Mouse (Mus musculus) left cerebral cortex, adult 8-10 months (tissue): ENCODE results near the gene Wfdc13. TPM values are rescaled to one million over a fixed set of nuclear protein-coding genes. Genes with fewer than 3 reads are reported as not detected.

Experiments used
- DNase-seq, 2 experiments: peaks; one replicate each; pipeline ENCODE4 v3.0.0; 2022; ENCODE audit warnings: low spot score in 2 of 2
- total RNA-seq, 4 experiments: library from RNA; stranded (reverse); gene quantifications; 2 replicates each; pipeline ENCODE4 v1.2.4; 2022

The Wfdc13 gene
- not detected for total RNA-seq

DNA sequence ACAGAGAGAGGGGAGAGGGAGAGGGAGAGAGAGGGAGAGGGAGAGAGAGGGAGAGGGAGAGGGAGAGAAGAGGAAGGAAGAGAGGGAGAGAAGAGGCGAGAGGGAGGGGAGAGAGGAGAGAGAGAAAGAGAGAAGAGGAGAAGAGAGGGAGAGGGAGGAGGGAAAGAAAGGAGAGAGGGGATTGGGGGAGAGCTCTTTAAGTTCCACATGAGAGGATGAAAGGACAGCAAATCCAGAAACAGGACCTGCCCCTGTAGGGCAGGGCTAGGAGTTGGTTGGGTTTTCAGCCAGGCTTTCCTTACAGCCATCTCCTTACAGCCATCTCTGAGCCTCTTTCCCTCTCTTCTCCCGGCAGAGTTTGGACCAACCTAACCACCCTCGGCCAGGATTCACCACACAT is at the start of gene Wfdc13:
TSS of gene Wfdc13 (plus strand) at position 301 of the 400 bp plus-strand sequence.
- no peak for DNase-seq

DNA sequence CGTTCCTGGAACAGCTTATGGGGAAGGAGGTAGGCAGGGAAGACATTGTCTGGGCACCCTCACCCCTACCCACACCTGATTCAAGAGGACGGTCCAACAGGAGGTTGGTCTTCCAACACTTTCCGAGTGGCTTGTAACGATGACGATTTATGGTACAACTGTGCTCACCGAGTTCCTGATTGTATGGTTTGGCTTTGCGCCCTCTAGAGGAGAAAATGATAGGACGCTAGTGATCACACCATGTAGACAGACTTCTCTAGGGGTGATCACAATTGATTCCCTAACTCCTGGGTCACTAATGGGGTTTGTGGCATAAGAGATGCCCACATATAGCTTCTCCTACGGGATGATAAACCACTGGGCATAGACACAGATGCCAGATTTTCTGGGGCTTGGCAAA is 49.6 kb upstream of the Wfdc13 start:
- no peak for DNase-seq

DNA sequence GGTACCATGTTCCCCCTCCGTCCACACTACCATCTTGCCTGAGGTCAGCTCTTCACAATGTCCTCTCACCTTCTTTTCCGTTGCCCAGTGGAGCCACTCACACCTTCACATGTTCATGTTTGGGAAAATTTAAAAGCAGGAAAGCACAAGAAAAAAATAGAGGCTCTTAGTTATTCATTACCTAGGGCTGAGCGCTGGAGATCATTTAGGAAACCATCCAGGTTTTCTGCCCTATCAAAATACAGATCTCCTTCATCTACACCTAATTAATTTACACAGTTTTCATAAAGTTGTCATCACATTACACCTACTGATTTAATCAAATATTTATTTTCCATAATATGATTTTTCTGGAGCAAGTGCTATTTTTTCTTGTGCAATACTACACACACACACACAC is 46.2 kb upstream of the Wfdc13 start, which contains the start of gene Wfdc16:
TSS of gene Wfdc16 (minus strand) at position 101 of the 400 bp plus-strand sequence.
- no peak for DNase-seq

DNA sequence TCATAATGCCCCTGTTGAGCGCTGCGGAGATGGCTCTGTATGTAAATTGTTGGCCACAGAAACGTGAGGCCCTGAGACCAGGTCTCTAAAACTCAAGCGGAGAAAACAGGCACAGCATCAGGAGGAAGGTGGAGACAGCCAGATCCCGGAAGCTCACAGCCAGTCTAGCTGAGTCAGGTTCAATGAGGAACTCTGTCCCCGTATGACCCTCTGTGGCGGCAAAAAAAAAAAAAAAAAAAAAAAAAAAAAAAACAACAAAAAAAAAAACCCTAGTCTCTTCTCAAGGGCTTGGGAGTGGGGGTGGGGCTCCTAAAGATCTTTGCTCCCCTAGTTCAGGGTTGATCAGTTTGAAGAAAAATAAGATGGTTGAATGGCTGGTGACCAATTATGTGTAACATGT is 43.8 kb upstream of the Wfdc13 start:
- DNase-seq, result no peak

DNA sequence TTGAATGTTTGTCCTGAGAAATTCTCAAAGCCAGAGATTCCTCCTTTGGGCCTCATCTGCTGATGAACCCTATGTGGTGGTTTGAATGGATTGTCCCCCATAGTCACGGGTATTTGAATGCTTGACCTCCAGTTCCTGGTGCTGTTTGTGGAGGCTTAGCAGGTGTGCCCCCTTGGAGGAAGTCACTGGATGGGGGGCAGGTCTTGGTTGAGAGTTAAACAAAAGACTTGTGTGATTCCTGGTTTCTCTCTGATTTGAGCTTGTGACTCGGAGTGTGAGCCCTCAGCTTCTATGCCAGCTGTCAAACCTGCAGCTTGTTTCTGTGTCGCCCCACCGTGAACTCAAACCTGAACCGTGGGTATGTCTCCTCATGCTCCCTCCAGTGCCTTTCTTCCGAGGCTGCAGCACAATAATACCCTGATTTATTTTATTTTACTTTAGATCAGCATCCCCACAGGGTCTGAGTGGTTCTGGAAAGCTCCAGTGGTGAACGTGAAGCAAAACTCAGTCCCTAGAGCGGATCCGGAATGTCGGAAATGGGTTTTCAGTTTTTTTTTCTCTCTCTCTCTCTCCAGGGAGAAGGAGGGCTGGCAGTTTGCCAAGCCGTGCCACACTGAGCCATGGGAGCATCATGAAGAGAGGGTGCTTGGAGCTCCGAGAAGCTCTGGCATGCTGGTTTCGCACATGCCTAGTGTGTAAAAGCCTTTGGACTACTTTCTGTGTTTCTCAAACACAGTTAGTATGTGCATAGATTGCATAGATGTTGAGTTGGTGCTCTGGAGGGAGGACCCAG is 42.8 kb upstream of the Wfdc13 start:
- DNase-seq, result no peak

DNA sequence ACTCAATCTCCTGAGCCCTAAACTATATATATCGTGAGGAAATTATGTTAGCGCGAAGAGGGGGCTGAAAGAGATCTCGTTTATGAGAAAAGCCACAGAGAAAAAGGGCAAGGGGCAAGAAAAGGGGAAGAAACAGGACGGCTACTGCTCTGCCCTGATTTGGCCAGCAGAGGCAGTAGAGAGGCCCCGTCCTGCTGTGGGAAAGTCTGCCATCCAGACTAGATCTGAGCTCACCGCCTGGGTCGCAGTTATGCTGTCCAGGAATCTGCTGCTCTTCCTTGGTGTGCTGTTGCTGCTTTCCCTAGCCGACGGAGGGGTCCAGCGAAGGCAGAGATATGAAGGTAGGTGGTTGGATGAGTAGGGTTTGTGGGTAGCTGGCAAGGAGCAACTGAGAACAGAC is 29.0 kb upstream of the Wfdc13 start, which contains the start of gene Wfdc10:
TSS of gene Wfdc10 (plus strand) at position 189 of the 400 bp plus-strand sequence.
- DNase-seq, result no peak

DNA sequence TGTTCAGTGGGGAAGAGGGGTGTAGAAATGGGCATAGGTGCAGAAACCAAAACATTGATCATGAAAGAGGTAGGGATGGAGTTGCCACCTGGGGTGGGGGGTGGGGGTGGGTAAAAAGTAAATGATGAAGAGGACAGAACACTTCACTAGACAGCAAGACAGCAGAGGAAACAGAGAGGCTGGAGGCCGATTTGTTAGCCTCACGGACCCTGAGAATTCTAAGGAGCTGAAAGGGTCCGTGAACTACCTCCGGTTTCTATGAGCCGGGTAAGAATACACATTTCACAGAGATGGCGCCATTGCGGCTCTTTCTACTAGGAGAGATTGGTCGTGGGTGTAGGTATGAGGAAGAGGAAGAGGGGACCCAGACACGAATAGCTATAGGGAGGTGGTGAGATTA is 28.4 kb upstream of the Wfdc13 start, which contains the start of gene Wfdc9:
TSS of gene Wfdc9 (minus strand) at position 101 of the 400 bp plus-strand sequence.
- DNase-seq, result no peak

DNA sequence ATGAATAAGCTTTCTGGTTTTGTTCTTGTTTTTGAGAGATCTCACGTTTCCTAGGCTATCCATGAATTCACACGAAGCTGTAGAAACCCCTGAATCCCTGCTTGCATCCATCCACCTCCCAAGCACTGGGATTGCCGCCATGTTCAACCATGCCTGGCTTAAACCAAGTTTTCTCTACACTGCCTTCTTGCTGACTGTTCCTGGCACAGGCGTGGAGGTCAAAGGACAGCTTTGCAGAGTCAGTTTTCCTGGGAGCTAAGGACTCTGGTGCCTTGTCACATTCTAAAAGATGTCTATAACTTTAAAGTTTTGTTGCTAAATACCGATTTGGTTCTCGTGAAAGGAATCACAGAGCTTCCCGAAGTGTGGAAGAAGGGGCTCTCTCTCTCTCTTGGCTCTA is 20.1 kb upstream of the Wfdc13 start:
- DNase-seq, result no peak

DNA sequence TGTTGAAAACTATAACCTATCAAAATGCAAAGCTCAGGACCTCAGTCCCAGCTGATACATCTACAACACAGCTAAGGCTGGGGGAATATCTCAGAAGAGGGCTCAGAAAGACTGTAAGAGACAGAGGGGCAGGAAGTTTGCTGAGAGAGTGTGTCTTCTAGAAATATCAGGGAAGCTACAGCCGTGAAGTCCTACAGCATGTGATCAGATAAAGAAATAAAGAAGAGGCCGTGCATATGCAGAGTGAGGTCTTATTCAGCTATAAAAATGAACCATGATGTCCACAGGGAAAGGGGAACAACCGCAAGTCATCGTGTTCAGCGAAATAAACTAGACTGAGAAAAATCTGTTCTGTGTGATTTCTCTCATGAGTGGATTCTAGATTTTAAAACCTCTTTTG is 14.6 kb upstream of the Wfdc13 start:
- DNase-seq, result no peak

DNA sequence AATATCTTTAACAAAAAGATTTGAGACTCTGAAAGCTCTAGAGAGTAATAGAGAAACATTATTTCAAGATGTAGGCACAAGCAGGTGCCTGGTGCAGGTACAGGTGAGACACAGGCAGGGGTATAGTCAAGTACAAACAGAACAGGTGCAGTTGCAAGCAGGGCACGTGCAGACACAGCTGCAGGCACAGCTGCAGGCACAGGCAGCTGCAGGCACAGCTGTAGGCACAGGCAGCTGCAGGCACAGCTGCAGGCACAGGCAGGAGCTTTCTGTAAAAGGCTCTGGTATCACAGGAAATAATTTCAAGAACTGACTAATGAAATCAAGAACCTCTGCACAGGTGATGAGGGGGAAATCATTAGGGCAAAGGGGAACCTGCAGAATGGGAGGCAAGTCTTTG is 14.0 kb upstream of the Wfdc13 start:
- no peak for DNase-seq

DNA sequence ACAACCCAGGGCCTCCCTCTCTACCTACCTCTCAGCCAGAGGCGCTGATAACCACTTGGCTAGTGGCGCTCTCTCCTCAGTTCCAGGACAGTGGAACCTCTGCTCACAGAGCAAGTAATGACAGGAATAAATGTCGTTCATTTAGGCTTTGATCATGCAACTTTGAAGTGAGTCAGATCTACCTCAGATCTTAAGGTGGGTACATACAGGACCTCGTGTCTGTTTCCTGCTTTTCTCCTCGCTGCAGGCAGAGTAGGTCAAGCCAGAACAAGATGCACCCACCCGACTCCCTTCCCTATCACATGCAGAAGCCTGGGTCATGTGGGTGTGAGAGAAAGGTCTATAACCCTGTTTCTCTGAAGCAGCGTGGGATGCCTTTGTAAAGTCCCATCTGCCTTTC is 10.9 kb upstream of the Wfdc13 start, which contains the start of gene Wfdc11:
TSS of gene Wfdc11 (minus strand) at position 101 of the 400 bp plus-strand sequence.
- DNase-seq, result no peak

DNA sequence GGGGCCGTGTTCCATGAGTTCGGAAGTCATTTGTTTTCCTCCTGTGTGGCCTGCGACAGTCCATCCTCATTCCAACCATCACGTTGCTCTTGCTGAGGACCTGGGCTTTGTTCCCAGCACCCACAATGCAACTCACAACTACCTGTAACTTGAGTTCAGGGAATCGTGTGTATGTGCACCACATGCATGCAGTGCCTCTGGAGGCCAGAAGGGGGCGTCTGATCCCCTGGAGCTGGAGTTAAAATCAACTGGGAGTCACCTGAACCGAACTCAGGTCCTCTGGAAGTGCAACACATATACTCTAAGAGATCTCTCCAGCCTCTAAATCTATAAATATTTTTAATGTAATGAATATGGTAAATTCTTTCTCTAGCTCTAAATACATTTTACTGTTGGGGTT is 8.8 kb upstream of the Wfdc13 start:
- no peak for DNase-seq

DNA sequence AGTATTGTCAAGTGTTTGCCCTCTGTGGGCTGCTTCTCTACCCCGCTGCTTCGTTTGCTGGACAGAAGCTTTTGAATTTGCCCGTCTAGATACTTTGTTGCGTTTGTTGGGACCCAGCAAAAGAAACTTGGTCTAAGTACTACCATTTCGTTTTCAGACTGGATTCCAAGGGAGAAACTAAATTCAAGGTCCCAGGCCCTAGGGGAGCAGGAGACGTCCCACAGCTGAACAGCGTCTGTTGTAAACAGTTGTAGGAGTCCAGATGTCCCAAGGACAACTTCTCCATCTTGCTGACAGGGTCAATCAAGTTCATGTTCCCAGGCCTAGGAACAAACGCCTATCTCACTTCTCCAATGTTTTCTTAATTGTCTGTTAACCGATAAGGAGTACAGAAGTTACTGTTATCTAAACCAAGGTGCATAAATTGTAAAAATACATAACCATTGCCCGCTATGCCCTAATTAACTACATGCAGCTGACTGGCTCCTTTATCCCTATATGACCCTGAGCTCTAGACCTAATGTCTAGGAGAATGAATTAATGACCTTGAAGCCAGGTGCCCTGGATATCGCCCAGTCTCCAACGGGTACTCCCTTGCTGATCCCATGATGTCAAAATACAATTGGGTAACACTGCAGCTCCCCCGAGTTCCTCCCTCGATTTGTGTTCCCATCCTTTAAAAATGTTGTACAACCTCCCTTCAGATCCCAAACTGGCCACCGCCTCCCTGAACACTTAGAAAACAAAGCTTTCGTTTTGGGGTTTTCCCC is 7.8 kb upstream of the Wfdc13 start:
- DNase-seq, result no peak

DNA sequence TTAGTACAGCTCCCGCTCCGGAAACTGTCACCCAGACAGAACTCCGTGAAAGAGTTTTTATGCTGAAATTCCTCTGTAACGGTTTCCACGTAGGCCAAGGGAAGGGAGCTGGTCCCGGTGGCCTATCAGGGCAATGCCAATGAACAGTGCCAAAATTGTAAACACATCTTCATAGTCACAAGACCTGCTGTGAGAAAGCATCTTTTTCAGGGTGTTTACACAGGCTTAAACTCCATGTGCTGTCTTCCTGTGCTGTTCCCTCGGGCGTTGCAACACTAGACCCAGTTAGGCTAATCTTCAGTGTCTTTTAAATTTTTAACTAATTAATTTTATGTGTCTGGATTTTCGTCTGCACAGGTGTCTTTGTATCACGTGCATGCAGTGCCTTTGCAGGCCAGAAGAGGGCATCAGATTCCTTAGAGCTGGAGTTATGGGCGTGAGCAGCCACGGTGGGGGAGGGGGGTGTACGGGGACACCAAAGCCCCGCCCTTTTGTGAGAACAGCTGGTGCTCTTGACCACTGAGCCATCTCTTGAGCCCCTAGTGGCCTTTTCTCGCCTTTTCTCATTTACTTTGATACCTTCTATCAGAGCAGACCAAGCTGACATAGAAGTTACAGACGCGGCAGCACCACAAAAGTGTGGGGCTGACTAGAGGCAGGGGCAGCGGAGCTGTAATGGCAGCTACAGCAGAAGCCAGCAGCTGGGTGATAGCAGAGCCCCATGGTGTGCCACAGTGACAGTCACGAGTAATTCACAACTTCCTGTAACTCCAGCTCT is 5.9 kb upstream of the Wfdc13 start:
- peak; percentile 11 to 20 for DNase-seq

DNA sequence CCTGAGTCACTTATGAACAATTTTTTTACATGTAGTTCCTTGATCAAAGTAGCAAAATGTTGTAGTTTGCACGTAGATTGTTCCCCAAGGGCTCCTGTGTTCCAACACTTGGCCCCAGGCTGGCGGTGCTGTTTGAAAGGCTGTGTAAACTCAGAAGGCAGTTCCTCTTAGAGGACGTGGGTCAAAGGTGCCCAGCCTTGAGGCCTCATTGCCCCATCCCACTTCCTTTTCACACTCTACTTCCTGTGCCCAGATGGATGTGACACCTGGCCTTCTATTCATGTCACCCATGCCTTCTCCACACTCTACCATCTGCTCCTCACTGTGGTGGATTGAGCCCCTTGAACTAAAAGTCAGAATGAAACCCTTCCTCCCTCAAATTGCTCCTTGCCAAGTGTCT is 5.0 kb upstream of the Wfdc13 start:
- no peak for DNase-seq

DNA sequence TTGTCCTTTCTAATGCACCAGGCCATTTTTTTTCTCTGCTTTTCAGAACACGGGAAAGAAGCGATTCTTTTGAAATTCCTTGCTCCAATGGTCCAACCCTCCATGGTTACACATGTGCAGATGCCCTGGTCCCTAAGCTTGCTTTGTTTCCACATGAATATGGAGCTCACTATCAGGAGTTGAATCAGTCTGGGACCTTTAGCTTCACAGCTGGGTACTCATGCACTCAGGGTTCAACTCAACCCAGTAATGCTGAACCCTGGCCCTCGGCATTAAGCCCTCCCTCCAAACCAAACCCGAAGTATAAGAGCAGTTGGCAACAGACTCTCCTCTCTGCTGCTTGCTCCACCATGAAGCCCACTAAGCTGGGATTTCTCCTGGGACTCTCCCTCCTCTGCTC is 13.3 kb downstream of the Wfdc13 start, which contains the start of gene Spint4:
TSS of gene Spint4 (plus strand) at position 301 of the 400 bp plus-strand sequence.
- no peak for DNase-seq

DNA sequence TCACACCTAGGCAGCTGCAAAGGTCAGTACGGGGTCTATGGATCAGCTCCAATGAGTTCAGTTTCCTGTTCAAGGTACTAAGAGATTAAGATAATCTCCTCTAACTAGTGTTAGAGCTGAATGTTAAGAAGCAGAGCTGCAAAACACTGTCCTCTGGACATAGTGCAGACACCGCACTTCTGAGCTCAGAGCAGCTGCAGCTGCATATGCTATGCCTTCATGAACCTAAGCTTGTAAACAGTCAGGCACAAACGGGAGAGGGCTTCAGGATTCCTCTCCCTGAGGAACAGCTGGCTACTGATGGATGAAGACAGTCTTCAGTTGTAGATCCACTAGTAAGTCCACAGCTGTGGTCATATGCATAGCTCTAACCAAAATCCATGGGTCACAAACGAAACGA is 16.1 kb downstream of the Wfdc13 start:
- no peak for DNase-seq

DNA sequence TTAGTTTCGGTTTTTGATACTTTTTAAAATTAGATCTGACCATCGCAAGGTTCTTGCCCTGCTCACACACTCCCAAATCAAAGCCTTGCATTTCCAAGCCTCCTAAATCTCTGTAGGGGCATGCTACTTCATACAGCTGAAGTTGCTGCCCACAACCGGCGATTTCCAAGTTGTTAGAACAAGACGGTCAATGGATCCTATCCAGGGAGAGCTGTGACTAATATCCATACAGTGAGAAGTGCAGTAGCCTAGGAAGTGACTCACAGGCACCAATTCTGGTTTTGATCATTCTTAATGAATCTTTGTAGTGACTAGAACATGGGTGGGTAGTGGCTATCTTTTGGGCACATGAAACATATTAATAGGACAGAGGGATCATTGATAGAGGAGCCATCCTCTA is 16.9 kb downstream of the Wfdc13 start:
- DNase-seq, result no peak

DNA sequence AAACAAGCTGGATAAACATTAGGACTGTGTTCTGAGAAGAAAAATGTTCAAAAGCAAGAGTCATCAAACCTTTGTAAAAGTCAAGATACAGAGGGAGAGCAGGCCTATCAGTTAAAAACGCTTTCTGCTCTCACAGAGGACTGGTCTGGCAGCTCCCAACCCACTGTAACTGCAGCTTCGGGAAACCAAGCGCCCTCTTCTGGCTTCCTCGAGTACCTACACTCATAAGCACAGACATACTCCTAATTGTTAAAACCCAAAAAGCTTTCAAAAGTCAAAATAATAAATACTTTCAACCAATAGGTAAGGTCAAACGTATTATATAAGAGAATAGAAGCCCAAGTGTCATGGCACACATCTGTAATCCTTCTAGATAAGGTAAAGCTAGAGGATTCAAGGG is 19.3 kb downstream of the Wfdc13 start:
- no peak for DNase-seq

DNA sequence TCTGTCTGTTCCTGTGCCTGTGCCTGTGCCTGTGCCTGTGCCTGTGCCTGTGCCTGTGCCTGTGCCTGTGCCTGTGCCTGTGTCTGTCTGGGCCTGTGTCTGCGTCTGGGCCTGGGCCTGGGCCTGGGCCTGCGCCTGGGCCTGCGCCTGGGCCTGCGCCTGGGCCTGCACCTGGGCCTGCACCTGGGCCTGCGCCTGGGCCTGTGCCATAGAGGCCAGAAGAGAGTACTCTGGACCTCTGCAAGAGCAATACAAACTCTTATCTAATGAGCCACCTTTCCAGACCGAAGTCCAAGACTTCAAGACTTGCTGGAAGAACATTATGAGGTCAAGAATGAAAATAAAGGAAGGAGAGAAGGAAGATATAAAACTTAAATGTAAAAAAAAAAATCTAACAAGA is 20.4 kb downstream of the Wfdc13 start:
- no peak for DNase-seq

DNA sequence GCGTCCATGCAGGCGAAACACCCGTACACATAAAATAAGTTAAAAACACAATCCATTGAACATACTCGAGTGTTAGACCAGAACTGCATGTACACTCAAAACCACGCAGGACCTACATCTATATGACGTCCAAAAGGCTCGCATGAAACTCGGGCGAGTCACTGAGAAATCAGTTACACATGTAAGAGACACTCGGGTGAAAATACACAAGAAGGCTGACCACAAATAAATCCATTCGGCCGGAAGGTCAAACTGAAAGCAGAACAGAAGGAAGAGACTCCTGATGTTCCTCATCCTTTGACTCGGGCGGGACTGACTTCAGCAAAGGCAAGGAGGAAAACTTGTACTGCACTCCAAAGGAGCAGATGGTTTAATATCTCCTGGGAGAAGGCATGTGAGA is 21.1 kb downstream of the Wfdc13 start:
- DNase-seq, result no peak

DNA sequence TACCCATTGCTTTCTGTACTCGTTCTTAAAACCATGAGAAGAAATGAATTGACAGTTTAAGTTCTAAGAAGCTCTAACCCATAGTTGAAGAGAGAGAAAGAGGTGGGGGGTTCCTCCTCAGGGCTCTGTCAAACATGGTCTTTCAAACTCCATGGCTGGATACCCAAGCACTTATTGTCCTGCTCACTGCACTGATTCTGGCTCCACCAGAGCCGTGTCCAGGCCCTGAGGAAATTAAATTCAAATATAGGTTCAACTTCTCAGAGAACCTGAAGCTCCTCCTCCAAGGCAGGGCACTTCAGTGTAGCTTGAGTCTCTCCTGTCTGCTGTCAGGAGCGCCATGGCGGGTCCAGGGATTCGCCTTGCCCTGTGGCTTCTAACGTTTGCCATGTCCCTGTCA is 30.1 kb downstream of the Wfdc13 start, which contains the start of gene Spint5:
TSS of gene Spint5 (plus strand) at position 301 of the 400 bp plus-strand sequence.
- DNase-seq, result no peak
